Mouse (Mus musculus): ENCODE data around the gene Xirp1. TPM values are rescaled to one million over a fixed set of nuclear protein-coding genes. Genes with fewer than 3 reads are reported as not detected.

Xirp1 gene
- polyA plus RNA-seq, 1 experiment from 2014 or later: not detected

Other genes starting within 250 kb of the Xirp1 start
- 0.14 and 0.15 TPM in 2 replicates for gene Scn11a, start 198.1 kb downstream of the Xirp1 start, polyA plus RNA-seq (2014; fragmentation: Nextera tagmentation; extraction: Ambion mirVana)
- gene Wdr48, start 128.7 kb downstream of the Xirp1 start, polyA plus RNA-seq (2014; fragmentation: Nextera tagmentation; extraction: Ambion mirVana): 77.3 TPM in 2 replicates
- 23.7 and 34.1 TPM in 2 replicates for gene Gorasp1, start 86.0 kb downstream of the Xirp1 start, polyA plus RNA-seq (2014; fragmentation: Nextera tagmentation; extraction: Ambion mirVana)
- 0.29 and 0.74 TPM in 2 replicates for gene Ttc21a, start 86.0 kb downstream of the Xirp1 start, polyA plus RNA-seq (2014; fragmentation: Nextera tagmentation; extraction: Ambion mirVana)
- 1.1 and 1.4 TPM in 2 replicates for gene Csrnp1, start 38.9 kb downstream of the Xirp1 start, polyA plus RNA-seq (2014; fragmentation: Nextera tagmentation; extraction: Ambion mirVana)
- 2.5 and 3.9 TPM in 2 replicates for gene Cx3cr1, start 46.3 kb upstream of the Xirp1 start, polyA plus RNA-seq (2014; fragmentation: Nextera tagmentation; extraction: Ambion mirVana)
- gene Ccr8, start 68.5 kb upstream of the Xirp1 start, polyA plus RNA-seq (2014; fragmentation: Nextera tagmentation; extraction: Ambion mirVana): not detected in 2 replicates
- gene Slc25a38, start 86.8 kb upstream of the Xirp1 start, polyA plus RNA-seq (2014; fragmentation: Nextera tagmentation; extraction: Ambion mirVana): 38.6 and 42.4 TPM in 2 replicates
- 1,255 and 1,755 TPM in 2 replicates for gene Rpsa, start 104.1 kb upstream of the Xirp1 start, polyA plus RNA-seq (2014; fragmentation: Nextera tagmentation; extraction: Ambion mirVana)
- 0.17 and 0.20 TPM in 2 replicates for gene Mobp, start 126.1 kb upstream of the Xirp1 start, polyA plus RNA-seq (2014; fragmentation: Nextera tagmentation; extraction: Ambion mirVana)

Data from forebrain, embryonic 14.5 days (tissue).